Comparison of ENCODE assay signal across 21 mouse cellular contexts in genomic region chr5:123935931-123936330, GRCm38 (mm10). TPM values are rescaled to one million over a fixed set of nuclear protein-coding genes. Genes with fewer than 3 reads are reported as not detected.
"Had no signal": no experiment of that assay in that cellular context is flagged by ENCODE, and none has a peak within 500 bp of the region (broad histone marks: within the 10 kb centered on the region; RNA-seq: fewer than 3 reads in every experiment).

No protein-coding gene starts in this region.

- H3K9me3 ChIP-seq: liver, embryonic 15.5 days; lung, embryonic 15.5 days; megakaryocyte, embryonic 14.5 days; neural tube, embryonic 13.5 days; neural tube, embryonic 15.5 days had no signal

- ATAC-seq: liver, postnatal 0 days; midbrain, embryonic 16.5 days had no signal

- H3K36me3 ChIP-seq: liver, embryonic 15.5 days; lung, embryonic 15.5 days; neural tube, embryonic 13.5 days; neural tube, embryonic 15.5 days had no signal

- DNase-seq: liver, postnatal 0 days; lung, adult 2 months; lung, postnatal 10 days; midbrain, embryonic 14.5 days; retina, postnatal 1 day; right cerebral cortex, postnatal 14 days; right cerebral cortex, postnatal 4 days; spleen, adult 18-20 months; thymus, adult 18-20 months; thymus, postnatal 14 days; thymus, postnatal 36 days had no signal

- H3K4me2 ChIP-seq: lung, embryonic 15.5 days; midbrain, embryonic 11.5 days; neural tube, embryonic 13.5 days; neural tube, embryonic 15.5 days had no signal

- H3K4me3 ChIP-seq: liver, embryonic 15.5 days; lung, embryonic 15.5 days; megakaryocyte, embryonic 14.5 days; myocyte; neural tube, embryonic 13.5 days; neural tube, embryonic 15.5 days had no signal

- H3K27ac ChIP-seq: liver, embryonic 15.5 days; lung, embryonic 15.5 days; macrophage; neural tube, embryonic 13.5 days; neural tube, embryonic 15.5 days had no signal

- H3K27me3 ChIP-seq: liver, embryonic 15.5 days; lung, embryonic 15.5 days; neural tube, embryonic 13.5 days; neural tube, embryonic 15.5 days had no signal

- H3K9ac ChIP-seq: liver, postnatal 0 days; lung, embryonic 15.5 days; neural tube, embryonic 13.5 days; neural tube, embryonic 15.5 days had no signal

RNA-seq across cellular contexts. Expression of gene Gm43518, which starts 8.7 kb away (rescaled TPM):
- polyA plus RNA-seq: macrophage; myocyte; neural tube, embryonic 11.5 days had no signal

RNA-seq across cellular contexts. Expression of gene Hcar1, which starts 56.1 kb away (rescaled TPM):
- polyA plus RNA-seq: macrophage; midbrain, embryonic 11.5 days; myocyte; neural tube, embryonic 11.5 days had no signal
